Mouse (Mus musculus): Measurements from ENCODE around the gene Fars2.

GRCm38 (mm10) chr13:36518144-36518571, 400.9 kb downstream of the Fars2 start:
- TF ChIP-seq CTCF (IDR thresholded peaks at IDR 0.05; ENCODE audit: low read depth) (no peak), EP300 (IDR thresholded peaks at IDR 0.05; ENCODE audit: low read depth) (no peak)

Data from heart, postnatal 0 days (tissue).